Mouse (Mus musculus) gastrocnemius, postnatal 10 days (tissue): Measurements from ENCODE around the gene Cdc42se1. TPM values are rescaled to one million over a fixed set of nuclear protein-coding genes. Genes with fewer than 3 reads are reported as not detected.

Source experiments
- DNase-seq: peaks from one replicate; pipeline ENCODE4 v3.0.0; 2021; ENCODE audit warnings: mixed read lengths
- total RNA-seq, 2 experiments: library from RNA; stranded (reverse); gene quantifications; 2 replicates each; pipeline ENCODE4 v1.2.3; 2021

Cdc42se1 gene
- total RNA-seq, 2 experiments from 2014 or later: 26.2 to 35.0 TPM

- DNase-seq: no peak
These were observed 21.8 kb downstream of the Cdc42se1 start for GRCm38 (mm10) chr3:95250361-95250760.

- DNase-seq: no peak
These were observed 22.4 kb downstream of the Cdc42se1 start, which contains the start of gene Bnipl for GRCm38 (mm10) chr3:95250783-95251424. Gene Bnipl, minus strand, starts transcription at chr3:95251193.

- no peak for DNase-seq
These were observed 28.4 kb downstream of the Cdc42se1 start for GRCm38 (mm10) chr3:95256931-95257330.

- DNase-seq: no peak
These were observed 33.4 kb downstream of the Cdc42se1 start for GRCm38 (mm10) chr3:95261975-95262374.

- peak; percentile 72 for DNase-seq
These were observed 34.7 kb downstream of the Cdc42se1 start for GRCm38 (mm10) chr3:95263089-95263739.

- no peak for DNase-seq
These were observed 36.2 kb downstream of the Cdc42se1 start for GRCm38 (mm10) chr3:95264724-95265123.

GRCm38 (mm10) chr3:95266052-95266451, 37.5 kb downstream of the Cdc42se1 start:
- no peak for DNase-seq

GRCm38 (mm10) chr3:95267855-95268254, 39.3 kb downstream of the Cdc42se1 start:
- DNase-seq: no peak

- DNase-seq: no peak
These were observed 41.3 kb downstream of the Cdc42se1 start for GRCm38 (mm10) chr3:95269789-95270188.

GRCm38 (mm10) chr3:95270766-95271364, 42.3 kb downstream of the Cdc42se1 start:
- no peak for DNase-seq

GRCm38 (mm10) chr3:95273471-95273870, 44.9 kb downstream of the Cdc42se1 start:
- DNase-seq: no peak

- no peak for DNase-seq
These were observed 45.9 kb downstream of the Cdc42se1 start for GRCm38 (mm10) chr3:95274453-95274852.

- no peak for DNase-seq
These were observed 46.6 kb downstream of the Cdc42se1 start for GRCm38 (mm10) chr3:95275161-95275560.

- no peak for DNase-seq
These were observed 47.9 kb downstream of the Cdc42se1 start for GRCm38 (mm10) chr3:95276428-95276934.

- no peak for DNase-seq
These were observed 48.6 kb downstream of the Cdc42se1 start for GRCm38 (mm10) chr3:95277149-95277551.

- DNase-seq: no peak
These were observed 52.2 kb downstream of the Cdc42se1 start for GRCm38 (mm10) chr3:95280747-95281146.

- peak; percentile 99 for DNase-seq
These were observed 52.9 kb downstream of the Cdc42se1 start, which contains the start of the genes Mindy1 and Prune1 for GRCm38 (mm10) chr3:95281216-95282126. Gene Mindy1, plus strand, starts transcription at chr3:95281345. Gene Prune1, minus strand, starts transcription at chr3:95282076.

- DNase-seq: no peak
These were observed 53.9 kb downstream of the Cdc42se1 start for GRCm38 (mm10) chr3:95282381-95282864.

- DNase-seq: peak; percentile 82
These were observed 54.5 kb downstream of the Cdc42se1 start for GRCm38 (mm10) chr3:95282865-95283588.

GRCm38 (mm10) chr3:95283589-95283941, 55.0 kb downstream of the Cdc42se1 start:
- DNase-seq: no peak

GRCm38 (mm10) chr3:95284062-95284461, 55.5 kb downstream of the Cdc42se1 start:
- DNase-seq: no peak
